Mouse (Mus musculus) subcutaneous adipose tissue, adult 2 months (tissue): ENCODE results near the gene Mul1. TPM values are rescaled to one million over a fixed set of nuclear protein-coding genes. Genes with fewer than 3 reads are reported as not detected.

ENCODE experiments used
- polyA plus RNA-seq: library from polyadenylated mRNA; depleted of rRNA; stranded (reverse); fragments of >200 nt; gene quantifications from 2 replicates; pipeline ENCODE4 v1.2.3, GENCODE M21; 2012; ENCODE audit warnings: low replicate concordance; rRNA removed

Mul1 gene
- polyA plus RNA-seq = 19.9 and 22.4 TPM in 2 replicates

DNA sequence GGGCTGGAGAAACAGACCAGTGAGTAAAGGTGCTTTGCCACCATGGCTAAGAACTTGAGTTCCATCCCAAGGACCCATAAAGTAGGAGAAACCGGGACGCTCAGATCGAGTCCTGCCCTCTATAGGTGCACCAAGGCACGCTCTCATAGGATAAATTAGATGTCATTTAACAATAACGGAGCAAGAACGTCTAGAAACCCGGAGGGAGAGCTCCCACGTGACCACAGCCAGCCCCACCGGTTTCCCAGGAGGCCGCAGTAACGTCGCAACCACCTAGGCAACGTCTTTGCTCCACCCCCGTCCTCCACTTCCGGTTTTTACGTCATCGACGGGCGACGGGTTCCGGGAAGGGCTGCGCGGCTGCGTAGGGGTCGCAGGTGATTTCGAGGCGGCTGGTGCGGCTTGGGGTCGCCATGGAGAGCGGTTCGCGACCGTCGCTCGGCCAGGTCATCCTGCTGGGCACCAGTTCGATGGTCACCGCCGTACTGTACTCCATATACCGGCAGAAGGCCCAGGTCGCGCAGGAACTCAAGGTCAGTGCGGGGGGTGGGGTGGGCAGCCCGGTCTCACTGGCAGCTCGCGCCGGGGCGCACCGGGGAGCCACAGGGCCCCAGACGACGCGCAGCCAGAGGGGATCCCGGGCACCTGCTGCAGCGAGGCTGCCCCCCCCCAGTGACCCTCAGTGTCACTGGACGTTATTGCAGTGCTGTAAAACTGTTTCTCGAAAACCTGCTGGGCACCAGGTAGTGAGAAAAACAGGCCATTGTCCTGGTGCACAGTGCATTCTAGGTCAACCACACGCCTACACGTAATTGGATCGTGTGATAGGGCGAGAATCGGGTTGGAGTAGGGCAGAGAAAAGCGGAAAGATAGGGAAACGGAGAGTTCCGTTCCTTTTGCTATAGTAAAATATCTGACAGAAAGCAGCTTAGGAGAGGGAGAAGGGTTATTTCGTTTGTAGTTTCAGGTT lies at the start of gene Mul1:
Mul1 (plus strand) TSS at position 325 of the 970 bp plus-strand sequence.

DNA sequence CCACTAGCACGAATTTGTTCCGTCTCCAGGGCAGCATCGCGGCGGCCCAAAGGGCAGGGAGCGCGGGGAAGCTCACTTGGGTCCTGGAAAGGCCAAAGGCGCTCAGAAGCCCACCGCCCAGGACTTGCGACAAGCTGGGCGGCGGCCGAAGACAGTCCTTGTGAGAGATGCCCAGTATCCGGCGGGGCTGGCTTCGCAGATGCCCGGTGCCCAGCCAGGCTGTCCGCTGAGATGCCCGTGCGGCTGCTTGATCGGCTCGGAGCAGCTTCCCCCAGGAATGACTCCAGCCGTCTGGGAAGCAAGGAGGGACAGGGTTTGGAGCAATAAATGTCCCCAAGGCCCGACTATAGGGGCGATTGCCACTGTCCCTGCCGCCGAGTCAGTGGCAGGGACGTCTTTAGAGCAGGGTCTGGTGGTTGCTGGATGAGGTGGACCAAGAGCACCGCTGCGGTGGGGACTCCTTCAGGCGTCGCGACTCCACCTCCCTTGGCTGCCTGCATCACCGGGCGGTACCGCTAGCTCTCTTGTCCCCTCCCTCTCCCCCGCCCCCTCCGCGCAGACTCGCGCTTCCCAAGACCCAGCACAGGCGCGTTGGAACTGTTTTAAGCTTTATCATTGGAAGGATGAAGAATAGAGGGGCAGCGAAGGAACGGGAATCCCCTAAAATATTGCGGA lies 38.4 kb upstream of the Mul1 start, which contains the start of gene Fam43b:
Fam43b (minus strand) TSS at position 558 of the 675 bp plus-strand sequence.

DNA sequence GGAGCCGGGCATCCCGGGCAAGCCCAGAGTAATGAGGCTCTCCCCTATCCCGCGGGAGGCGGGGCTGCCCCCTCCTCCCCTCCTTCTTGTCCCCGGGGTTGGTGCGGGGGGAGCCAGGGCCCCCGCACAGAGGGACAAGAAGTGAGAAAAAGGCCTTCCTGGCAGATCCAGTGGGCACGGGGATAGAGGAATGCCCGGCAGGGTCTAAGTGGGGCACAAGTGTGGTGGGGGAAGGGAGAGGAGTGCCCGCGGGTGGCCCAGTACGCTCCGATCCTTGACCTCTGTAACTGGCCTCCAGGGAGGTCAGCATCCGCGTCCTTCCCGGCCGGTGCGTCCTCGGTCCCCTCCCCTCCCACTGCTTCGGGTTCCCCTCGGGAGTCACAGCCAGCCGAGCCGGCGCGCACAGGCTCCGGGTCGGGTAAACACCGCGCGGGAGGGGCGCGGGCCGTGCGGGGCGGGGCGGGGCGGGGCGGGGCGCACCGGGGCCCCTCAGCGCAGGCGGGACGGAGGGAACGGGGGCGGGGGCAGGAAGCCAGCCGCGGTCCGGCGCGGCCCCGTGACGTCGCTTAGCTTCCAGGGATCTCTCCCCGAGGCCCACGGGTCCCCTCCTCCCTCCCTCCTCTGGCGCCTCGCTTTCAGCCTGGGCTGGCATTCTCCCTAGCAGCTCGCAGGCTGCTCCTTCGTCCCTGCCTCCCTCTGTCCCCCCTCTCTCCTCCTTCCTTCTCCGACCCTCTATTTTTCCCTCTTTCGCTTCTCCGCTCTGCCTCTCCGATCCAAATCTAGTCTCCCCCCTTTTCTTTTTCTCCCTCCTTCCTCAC lies 19.5 kb downstream of the Mul1 start, which contains the start of gene Camk2n1:
Camk2n1 (plus strand) TSS at position 562 of the 818 bp plus-strand sequence.

Other genes starting within 250 kb of the Mul1 start
- 55.8 and 89.3 TPM in 2 replicates for gene Hp1bp3, start 218.4 kb upstream of the Mul1 start, polyA plus RNA-seq
- gene Sh2d5, start 184.3 kb upstream of the Mul1 start, polyA plus RNA-seq = 0.29 and 0.48 TPM in 2 replicates
- gene Kif17, start 184.2 kb upstream of the Mul1 start, polyA plus RNA-seq = 0.85 and 1.7 TPM in 2 replicates
- gene Ddost, start 129.9 kb upstream of the Mul1 start, polyA plus RNA-seq = 160 and 305 TPM in 2 replicates
- gene Pink1, start 108.4 kb upstream of the Mul1 start, polyA plus RNA-seq = 145 and 249 TPM in 2 replicates
- gene Cda, start 66.7 kb upstream of the Mul1 start, polyA plus RNA-seq = 4.3 and 5.6 TPM in 2 replicates
- gene Fam43b, start 38.1 kb upstream of the Mul1 start, polyA plus RNA-seq = 0.04 TPM in 1 of 2 replicates, not detected in the other
- gene Camk2n1, start 19.6 kb downstream of the Mul1 start, polyA plus RNA-seq = 3.9 and 10.8 TPM in 2 replicates
- gene Vwa5b1, start 201.2 kb downstream of the Mul1 start, polyA plus RNA-seq = not detected in 2 replicates